Mouse (Mus musculus): ENCODE data around the gene Edem2.

GRCm38 (mm10) chr2:155668461-155668860, 60.8 kb downstream of the Edem2 start:
- TF ChIP-seq CTCF (IDR thresholded peaks at IDR 0.05; ENCODE audit: low read depth, low read length) (peak; percentile 43), POLR2A (IDR thresholded peaks at IDR 0.05; ENCODE audit: extremely low read depth, insufficient read depth, low read length) (no peak)

Data from liver, adult 2 months (tissue).